Mouse (Mus musculus) limb, embryonic 12.5 days (tissue): ENCODE results near the gene Senp1. TPM values are rescaled to one million over a fixed set of nuclear protein-coding genes. Genes with fewer than 3 reads are reported as not detected.

Experiments
- ATAC-seq: fragments of 200-750 bp; cut with Nextera tagmentation; 2 replicates; pipeline ENCODE4 v1.8.0; 2017; ENCODE audit warnings: low read depth, moderate TSS enrichment; ENCODE audit not compliant: insufficient number of reproducible peaks, insufficient read depth, low FRiP score, low TSS enrichment
- H3K27ac ChIP-seq: fragments of 300-500 bp; sonication (generic); 2 replicates; pipeline ENCODE4 v1.5.1; 2016; ENCODE audit warnings: mild to moderate bottlenecking, moderate library complexity
- H3K27me3 ChIP-seq: fragments of 300-500 bp; sonication (generic); 2 replicates; pipeline ENCODE4 v1.6.1; 2016; ENCODE audit warnings: mild to moderate bottlenecking, moderate library complexity
- H3K36me3 ChIP-seq: fragments of 300-500 bp; sonication (generic); 2 replicates; pipeline ENCODE4 v1.6.1; 2016; ENCODE audit warnings: mild to moderate bottlenecking, moderate library complexity
- H3K4me1 ChIP-seq: fragments of 300-500 bp; sonication (generic); replicated peaks from 2 replicates; pipeline ENCODE4 v1.6.1; 2016
- H3K4me2 ChIP-seq: fragments of 300-500 bp; sonication (generic); 2 replicates; pipeline ENCODE4 v1.6.1; 2016; ENCODE audit warnings: mild to moderate bottlenecking, moderate library complexity
- H3K4me3 ChIP-seq: fragments of 300-500 bp; sonication (generic); replicated peaks from 2 replicates; pipeline ENCODE4 v1.5.1; 2016; ENCODE audit warnings: mild to moderate bottlenecking
- H3K9ac ChIP-seq: fragments of 300-500 bp; sonication (generic); replicated peaks from 2 replicates; pipeline ENCODE4 v1.6.1; 2016; ENCODE audit warnings: mild to moderate bottlenecking, moderate library complexity
- H3K9me3 ChIP-seq: fragments of 300-500 bp; sonication (generic); 2 replicates; pipeline ENCODE4 v1.6.1; 2016; ENCODE audit warnings: mild to moderate bottlenecking, moderate library complexity
- WGBS: fragments of 180-500 bp; shearing (Covaris S2); methylation state at CpG from one replicate; pipeline ENCODE4 v1.1.7; 2016; 5-methylcytosine and 5-hydroxymethylcytosine counted together
- polyA plus RNA-seq: library from polyadenylated mRNA; unstranded; fragments of >200 nt; fragmentation: Nextera tagmentation; extraction: Ambion mirVana; gene quantifications from 2 replicates; pipeline ENCODE4 v1.2.1, GENCODE M21; 2016

Gene Senp1
- polyA plus RNA-seq, 1 experiment from 2014 or later = 46.9 TPM

GRCm38 (mm10) chr15:98107230-98107629 is 13.7 kb upstream of the Senp1 start:
- Histone ChIP-seq H3K4me1 (peaks cover 14% of the 10 kb centered on the region), H3K36me3 (peaks cover 6% of the 10 kb centered on the region), H3K9ac (no peak overlapping the region), H3K27me3 (0 out of 2 replicates have a peak, but pooled peaks cover 5% of the 10 kb centered on the region), H3K4me3 (no peak overlapping the region), H3K9me3 (no peaks in the 10 kb centered on the region), H3K27ac (no peak overlapping the region), H3K4me2 (no peak overlapping the region)
- ATAC-seq = no peak
- 88% methylated on average over 6 of the region's 6 CpGs for WGBS

GRCm38 (mm10) chr15:98106506-98106905 is 13.0 kb upstream of the Senp1 start:
- WGBS = 81% methylated on average over 6 of the region's 6 CpGs

DNA sequence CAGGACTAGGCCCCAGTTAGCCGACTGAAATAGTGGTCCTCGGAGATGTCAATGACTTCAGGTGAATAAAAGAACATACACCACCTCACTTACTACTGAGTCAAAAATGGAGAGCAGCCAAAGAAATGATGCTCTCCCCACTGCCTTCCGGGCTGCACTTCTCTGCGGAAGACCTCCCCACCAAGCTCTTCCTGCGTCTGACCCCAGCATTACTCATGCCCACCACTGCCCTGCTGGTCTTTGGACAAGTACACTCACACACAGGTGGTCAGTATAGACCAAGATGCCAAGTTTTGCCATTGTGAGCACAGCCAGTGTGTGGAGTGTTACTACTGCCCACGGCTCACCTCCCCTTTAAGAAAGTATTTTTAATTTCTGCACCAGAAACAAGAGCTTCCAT is 8.9 kb upstream of the Senp1 start:
- Histone ChIP-seq H3K27ac (no peak overlapping the region), H3K4me2 (no peak overlapping the region), H3K4me1 (peaks cover 1% of the 10 kb centered on the region; the same call in 1 of the 2 replicates), H3K4me3 (no peak overlapping the region), H3K27me3 (0 out of 2 replicates have a peak, but pooled peaks cover 5% of the 10 kb centered on the region), H3K36me3 (no peaks in the 10 kb centered on the region), H3K9me3 (no peaks in the 10 kb centered on the region), H3K9ac (no peak overlapping the region)
- 86% methylated on average over 6 of the region's 6 CpGs for WGBS
- ATAC-seq = no peak

More at GRCm38 (mm10) chr15:98106506-98106905, 13.0 kb upstream of the Senp1 start:
- ATAC-seq = no peak
- H3K36me3 ChIP-seq = no peaks in the 10 kb centered on the region; the same call in 1 of the 2 replicates
- H3K27ac ChIP-seq = no peak overlapping the region
- no peak overlapping the region for H3K9ac ChIP-seq
- H3K4me2 ChIP-seq = no peak overlapping the region
- 0 out of 2 replicates have a peak, but pooled peaks cover 5% of the 10 kb centered on the region for H3K27me3 ChIP-seq
- peaks cover 14% of the 10 kb centered on the region for H3K4me1 ChIP-seq
- H3K9me3 ChIP-seq = no peaks in the 10 kb centered on the region
- H3K4me3 ChIP-seq = no peak overlapping the region

- Histone ChIP-seq H3K27ac (no peak overlapping the region), H3K9ac (no peak overlapping the region), H3K9me3 (no peaks in the 10 kb centered on the region), H3K36me3 (no peaks in the 10 kb centered on the region), H3K27me3 (no peaks in the 10 kb centered on the region), H3K4me1 (peaks cover 3% of the 10 kb centered on the region; the same call in 1 of the 2 replicates), H3K4me2 (no peak overlapping the region), H3K4me3 (no peak overlapping the region)
- ATAC-seq = no peak
- WGBS = 91% methylated on average over 9 of the region's 9 CpGs
These were observed 5.0 kb upstream of the Senp1 start for GRCm38 (mm10) chr15:98098519-98098918.

- peaks cover 5% of the 10 kb centered on the region for H3K4me1 ChIP-seq
- H3K27ac ChIP-seq = no peak overlapping the region
- H3K36me3 ChIP-seq = no peaks in the 10 kb centered on the region
- no peak overlapping the region for H3K9ac ChIP-seq
- no peak overlapping the region for H3K4me2 ChIP-seq
- H3K4me3 ChIP-seq = no peak overlapping the region
- ATAC-seq = no peak
- no peaks in the 10 kb centered on the region for H3K9me3 ChIP-seq
- no peaks in the 10 kb centered on the region for H3K27me3 ChIP-seq
- 53% methylated on average over 3 of the region's 3 CpGs for WGBS
These were observed 3.4 kb upstream of the Senp1 start for GRCm38 (mm10) chr15:98096957-98097356.

- ATAC-seq = no peak
- Histone ChIP-seq H3K4me2 (no peak overlapping the region), H3K27me3 (no peaks in the 10 kb centered on the region), H3K27ac (no peak overlapping the region), H3K9ac (no peak overlapping the region), H3K4me1 (peaks cover 16% of the 10 kb centered on the region), H3K36me3 (0 out of 2 replicates have a peak, but pooled peaks cover 2% of the 10 kb centered on the region), H3K9me3 (no peaks in the 10 kb centered on the region), H3K4me3 (no peak overlapping the region)
- WGBS = 91% methylated on average over 12 of the region's 12 CpGs
These were observed 1.4 kb upstream of the Senp1 start for GRCm38 (mm10) chr15:98094905-98095304.

DNA sequence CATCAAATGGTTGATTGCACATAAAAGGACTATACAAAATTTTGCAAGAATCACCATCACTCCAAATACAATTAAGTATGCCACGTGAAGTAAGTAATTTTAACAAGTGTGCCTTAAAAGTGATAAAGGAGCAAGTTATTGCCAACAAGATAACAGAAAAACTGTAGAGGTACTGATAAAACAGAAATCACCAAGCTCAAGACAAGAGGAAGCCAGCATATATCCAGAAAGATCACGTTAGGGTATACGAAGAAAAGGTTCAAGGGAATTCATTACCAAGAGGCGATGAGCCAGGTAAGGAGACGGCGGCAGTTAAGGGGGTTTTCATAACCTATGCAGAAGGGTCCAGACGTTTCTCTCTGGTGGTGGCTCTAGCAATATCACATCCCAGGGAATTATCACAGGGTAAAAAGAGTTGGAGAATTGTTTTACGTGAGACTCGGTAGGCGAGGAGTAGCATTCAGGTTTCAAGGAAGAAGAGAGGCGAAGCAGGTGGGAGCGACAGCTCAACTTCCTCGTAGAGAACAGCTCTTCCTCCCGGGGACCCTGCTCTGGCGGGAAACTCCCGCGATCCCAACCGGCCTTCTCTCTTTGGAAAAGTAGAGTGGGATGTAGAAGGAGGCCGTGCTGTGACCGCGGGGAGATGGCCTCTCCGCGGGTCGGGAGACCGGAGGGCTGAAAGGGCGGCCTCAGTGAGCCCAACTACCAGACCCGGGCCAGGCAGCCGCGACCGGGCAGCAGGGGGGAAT is 998 bp downstream of the Senp1 start, which contains the start of gene Pfkm:
Gene Pfkm (plus strand): TSS at position 218 of the 749 bp plus-strand sequence.
- WGBS = under 1% methylated on average over 30 of the region's 30 CpGs
- Histone ChIP-seq H3K4me1 (peaks cover 16% of the 10 kb centered on the region), H3K27ac (peak within 1 kb of the TSS; percentile 95), H3K27me3 (no peaks in the 10 kb centered on the region), H3K9me3 (no peaks in the 10 kb centered on the region), H3K4me3 (peak within 1 kb of the TSS; percentile 87), H3K4me2 (peak within 1 kb of the TSS; percentile 71), H3K36me3 (peaks cover 18% of the 10 kb centered on the region; the same call in 1 of the 2 replicates), H3K9ac (peak within 1 kb of the TSS; percentile 89)
- no peak for ATAC-seq

DNA sequence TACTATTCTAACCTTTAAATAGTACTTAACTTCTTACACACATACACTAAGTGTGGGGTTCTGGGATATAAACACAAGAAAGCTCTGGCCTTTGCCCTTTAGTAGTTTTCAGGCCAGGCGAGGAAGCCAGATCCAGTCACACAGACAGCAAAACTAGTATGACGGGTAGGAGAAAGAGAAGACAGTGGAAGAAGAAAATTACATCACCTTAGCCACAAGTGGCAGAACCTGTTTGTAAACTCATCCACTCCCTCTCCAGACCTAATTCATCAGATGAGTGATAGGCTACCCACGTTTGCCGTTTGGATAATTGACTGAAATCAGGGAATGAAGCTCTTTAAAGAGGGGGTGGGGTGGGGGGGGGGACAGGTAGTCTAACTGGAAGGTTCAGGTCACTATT is 1.7 kb downstream of the Senp1 start:
- H3K27ac ChIP-seq = no peak overlapping the region
- H3K9ac ChIP-seq = peak overlapping the region; percentile 89

GRCm38 (mm10) chr15:98089421-98090183 is 3.9 kb downstream of the Senp1 start:
- 79% methylated on average over 9 of the region's 9 CpGs for WGBS
- H3K4me2 ChIP-seq = no peak overlapping the region
- no peak overlapping the region for H3K9ac ChIP-seq
- no peaks in the 10 kb centered on the region for H3K27me3 ChIP-seq
- H3K9me3 ChIP-seq = no peaks in the 10 kb centered on the region
- H3K36me3 ChIP-seq = peaks cover 34% of the 10 kb centered on the region
- H3K4me1 ChIP-seq = peaks cover 16% of the 10 kb centered on the region
- no peak overlapping the region for H3K27ac ChIP-seq
- H3K4me3 ChIP-seq = no peak overlapping the region
- no peak for ATAC-seq

More for the DNA sequence above, 1.7 kb downstream of the Senp1 start:
- no peaks in the 10 kb centered on the region for H3K27me3 ChIP-seq
- no peak for ATAC-seq
- peak overlapping the region; percentile 87 for H3K4me3 ChIP-seq
- H3K4me1 ChIP-seq = peaks cover 16% of the 10 kb centered on the region
- WGBS = 24% methylated on average over 4 of the region's 4 CpGs
- no peaks in the 10 kb centered on the region for H3K9me3 ChIP-seq
- peak overlapping the region; percentile 71 for H3K4me2 ChIP-seq
- peaks cover 18% of the 10 kb centered on the region; the same call in 1 of the 2 replicates for H3K36me3 ChIP-seq

DNA sequence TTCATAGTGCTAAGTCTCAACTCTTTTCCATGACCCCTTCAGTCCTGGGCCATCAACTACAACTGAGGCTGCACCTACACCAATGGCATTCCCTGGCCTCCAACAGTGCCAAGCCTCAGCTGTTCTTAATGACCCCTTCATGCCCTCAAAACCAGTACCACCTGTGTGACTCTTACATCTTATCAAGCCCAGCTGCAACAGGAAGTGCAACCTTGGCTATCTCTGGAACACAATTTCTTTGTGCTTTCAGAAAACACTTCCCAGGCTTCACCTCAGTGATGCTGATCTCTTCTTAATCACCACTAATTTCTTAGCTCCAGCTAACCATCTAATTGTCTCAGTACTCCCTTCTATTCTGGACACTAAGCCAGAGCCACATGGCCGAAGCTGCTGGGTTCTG is 4.7 kb downstream of the Senp1 start:
- peaks cover 41% of the 10 kb centered on the region for H3K36me3 ChIP-seq
- no peak for ATAC-seq
- 93% methylated on average over 1 of the region's 1 CpGs for WGBS
- H3K4me3 ChIP-seq = no peak overlapping the region
- H3K9ac ChIP-seq = no peak overlapping the region
- no peak overlapping the region for H3K27ac ChIP-seq
- no peaks in the 10 kb centered on the region for H3K27me3 ChIP-seq
- H3K4me1 ChIP-seq = peaks cover 15% of the 10 kb centered on the region
- no peak overlapping the region for H3K4me2 ChIP-seq
- no peaks in the 10 kb centered on the region for H3K9me3 ChIP-seq

DNA sequence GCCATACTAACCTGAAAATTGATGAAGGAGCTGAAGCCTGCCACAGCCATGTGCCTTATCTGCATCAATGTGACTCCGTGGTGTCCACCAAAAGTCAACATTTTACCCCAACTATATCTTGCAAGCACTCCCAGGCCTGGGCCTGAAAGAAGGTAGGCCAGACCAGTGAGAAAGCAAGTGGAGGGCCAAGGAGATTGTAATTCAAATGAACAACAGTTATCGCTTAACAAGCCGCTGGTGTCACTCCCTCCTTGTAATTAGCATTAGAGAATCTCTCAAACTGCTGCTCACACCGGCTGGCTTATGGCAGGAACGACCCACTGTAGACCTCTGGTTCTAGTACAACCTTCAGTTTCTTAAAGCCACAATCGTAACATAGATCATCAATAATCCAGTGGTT is 16.6 kb downstream of the Senp1 start:
- Histone ChIP-seq H3K9me3 (no peaks in the 10 kb centered on the region), H3K4me3 (no peak overlapping the region), H3K9ac (no peak overlapping the region), H3K27me3 (no peaks in the 10 kb centered on the region), H3K4me1 (no peaks in the 10 kb centered on the region), H3K4me2 (no peak overlapping the region), H3K27ac (no peak overlapping the region), H3K36me3 (peaks cover 89% of the 10 kb centered on the region)
- 89% methylated on average over 6 of the region's 6 CpGs for WGBS
- no peak for ATAC-seq
